Mouse (Mus musculus): Measurements from ENCODE around the gene Tpx2. TPM values are rescaled to one million over a fixed set of nuclear protein-coding genes. Genes with fewer than 3 reads are reported as not detected.
A peak's percentile ranks its signal among the peaks of the same experiment; 100 is the strongest.

The Tpx2 gene
- polyA plus RNA-seq, 1 experiment from 2014 or later: 14.0 TPM

DNA sequence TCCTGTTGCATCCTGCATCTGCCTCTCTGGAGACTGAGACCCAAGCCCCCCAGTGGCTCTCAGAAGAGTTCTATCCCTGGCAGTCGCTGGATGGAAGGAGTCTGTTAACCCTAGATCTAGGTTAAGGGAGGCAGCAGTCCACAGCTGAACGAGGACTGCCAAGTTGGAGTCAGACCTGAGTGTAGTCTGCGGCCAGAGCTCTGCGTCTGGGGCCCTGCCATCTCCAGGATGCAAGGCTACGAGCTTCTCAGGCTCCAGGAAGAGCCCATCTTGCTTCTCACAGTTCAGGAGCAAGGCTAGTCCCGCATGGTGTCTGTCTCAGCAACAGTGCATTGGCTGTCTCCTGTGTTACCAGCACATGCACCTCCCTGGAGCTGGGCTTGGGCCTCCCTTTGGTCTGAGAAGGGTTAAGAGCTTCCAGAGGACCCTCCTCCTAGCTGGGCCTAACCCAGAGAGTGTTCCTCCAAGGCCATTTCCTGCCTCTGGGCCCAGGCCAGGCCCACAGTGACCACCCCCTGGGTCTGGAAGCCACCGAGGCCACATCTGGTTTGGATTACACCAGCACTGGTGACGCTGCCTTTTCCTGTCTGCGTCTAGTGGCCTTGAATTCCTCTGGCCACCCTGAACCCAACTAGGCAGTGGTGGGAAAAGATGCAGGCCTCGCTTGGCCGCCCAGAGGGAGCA is 77.6 kb downstream of the Tpx2 start:
- Histone ChIP-seq H3K36me3 (ENCODE audit: inconsistent target) (no peaks in the 10 kb centered on the region), H3K4me3 (ENCODE audit: inconsistent target) (no peak overlapping the region), H3K79me2 (ENCODE audit: inconsistent target) (no peaks in the 10 kb centered on the region), H3K27ac (peak overlapping the region; percentile 93)
- WGBS (ENCODE audit: missing documents): 65% methylated on average over 9 of the region's 11 CpGs

DNA sequence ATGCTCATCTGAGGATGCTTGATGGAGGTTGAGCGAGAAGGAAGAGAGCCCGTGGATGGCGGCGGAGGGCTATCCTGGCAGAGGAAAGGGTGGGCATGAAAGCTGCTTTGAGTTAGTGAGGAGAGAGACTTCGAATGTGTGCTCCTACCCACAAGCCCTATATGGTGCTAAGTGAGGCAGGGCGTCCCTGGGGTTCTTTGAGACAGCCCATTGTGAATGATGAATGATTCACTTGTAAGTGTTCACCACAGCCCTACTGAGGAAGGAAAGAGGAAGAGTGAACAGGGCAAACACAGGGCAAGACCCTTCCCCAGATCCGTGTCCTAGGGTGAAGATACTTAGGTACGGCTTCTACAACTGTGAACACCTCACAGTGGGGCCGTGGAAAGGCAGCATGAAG is 79.1 kb downstream of the Tpx2 start:
- Histone ChIP-seq H3K27ac (peak overlapping the region; percentile 93), H3K79me2 (ENCODE audit: inconsistent target) (no peaks in the 10 kb centered on the region), H3K4me3 (ENCODE audit: inconsistent target) (no peak overlapping the region), H3K36me3 (ENCODE audit: inconsistent target) (no peaks in the 10 kb centered on the region)
- 50% methylated on average over 7 of the region's 9 CpGs for WGBS (ENCODE audit: missing documents)

DNA sequence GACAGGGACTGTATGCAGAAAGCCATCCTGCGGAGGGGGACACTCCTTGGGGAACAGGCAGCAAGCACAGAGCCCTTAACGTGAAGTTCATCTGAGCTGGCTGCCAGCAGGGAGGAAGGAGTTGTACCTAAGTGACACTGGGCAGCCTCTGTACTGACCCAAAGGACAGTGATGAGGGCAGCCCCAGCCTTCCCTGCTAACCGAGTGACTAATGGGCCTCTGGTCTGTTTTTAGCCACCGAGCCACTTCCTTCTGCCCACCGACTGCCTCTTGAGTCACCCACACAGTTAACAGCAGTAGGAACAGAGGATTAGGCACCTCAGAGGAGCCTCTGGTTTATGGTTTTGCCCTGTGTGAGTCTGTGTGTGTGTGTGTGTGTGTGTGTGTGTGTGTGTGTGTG is 79.6 kb downstream of the Tpx2 start:
- no peaks in the 10 kb centered on the region for H3K36me3 ChIP-seq (ENCODE audit: inconsistent target)
- H3K27ac ChIP-seq: peak overlapping the region; percentile 93
- no peaks in the 10 kb centered on the region for H3K79me2 ChIP-seq (ENCODE audit: inconsistent target)
- WGBS (ENCODE audit: missing documents): 8% methylated on average over 5 of the region's 5 CpGs
- no peak overlapping the region for H3K4me3 ChIP-seq (ENCODE audit: inconsistent target)

DNA sequence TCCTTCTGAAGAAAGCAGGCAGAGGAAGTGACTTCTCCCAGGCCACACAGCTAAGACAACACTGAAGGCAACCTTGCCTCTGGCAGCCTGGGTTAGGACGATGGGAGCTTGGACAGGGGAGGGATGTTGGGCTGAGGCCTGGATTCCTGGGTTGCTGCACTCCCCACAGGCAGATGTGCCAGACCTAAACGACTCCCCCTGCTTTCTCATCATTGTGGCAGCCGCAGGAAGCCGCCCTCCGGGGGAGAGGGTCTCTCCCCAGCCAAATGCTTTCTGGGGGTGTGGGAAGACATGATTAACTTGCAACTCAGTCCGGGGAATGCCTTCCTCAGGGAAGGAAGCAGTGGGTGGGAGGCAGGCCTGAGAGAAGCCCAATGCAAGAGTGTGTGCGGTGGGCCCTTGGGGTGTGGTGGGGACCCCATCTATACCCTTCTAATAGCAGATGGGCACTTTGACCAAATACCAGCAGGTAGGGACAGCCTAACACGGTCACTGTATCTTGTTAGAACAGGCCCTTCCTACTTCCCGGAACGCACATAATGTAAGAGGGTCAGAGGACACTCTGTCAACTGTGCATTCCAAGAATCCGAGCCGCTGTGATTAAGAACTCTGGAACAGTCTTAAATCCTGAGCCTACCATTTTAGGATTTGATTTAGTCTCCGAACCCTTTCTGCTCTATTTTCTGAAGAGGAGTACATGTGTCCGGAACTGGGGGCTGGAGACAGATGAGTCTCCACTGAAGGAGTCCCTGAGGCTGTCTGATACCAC is 80.6 kb downstream of the Tpx2 start:
- WGBS (ENCODE audit: missing documents): 85% methylated on average over 14 of the region's 14 CpGs
- H3K79me2 ChIP-seq (ENCODE audit: inconsistent target): no peaks in the 10 kb centered on the region
- no peaks in the 10 kb centered on the region for H3K36me3 ChIP-seq (ENCODE audit: inconsistent target)
- peak overlapping the region; percentile 93 for H3K27ac ChIP-seq
- no peak overlapping the region for H3K4me3 ChIP-seq (ENCODE audit: inconsistent target)

DNA sequence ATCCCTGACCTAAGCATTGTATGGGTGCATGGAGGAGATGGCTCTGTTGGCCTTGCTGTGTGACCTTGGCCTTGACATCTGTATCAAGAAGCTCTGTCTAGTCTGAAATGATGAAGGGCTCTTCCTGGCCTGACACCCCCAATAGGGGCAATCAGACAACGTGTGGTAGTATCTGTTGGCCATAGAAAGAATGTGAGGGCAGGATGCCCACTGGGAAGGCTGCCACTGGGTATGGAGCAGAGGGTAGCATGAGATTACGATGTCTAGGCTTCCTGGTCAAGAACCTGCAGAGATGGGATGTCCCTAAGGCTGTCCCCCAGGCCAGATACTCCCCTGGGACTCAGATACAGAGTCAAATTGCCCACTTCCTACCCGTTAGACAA is 81.2 kb downstream of the Tpx2 start:
- WGBS (ENCODE audit: missing documents): 98% methylated on average over 3 of the region's 3 CpGs
- H3K4me3 ChIP-seq (ENCODE audit: inconsistent target): no peak overlapping the region
- H3K36me3 ChIP-seq (ENCODE audit: inconsistent target): no peaks in the 10 kb centered on the region
- no peaks in the 10 kb centered on the region for H3K79me2 ChIP-seq (ENCODE audit: inconsistent target)
- H3K27ac ChIP-seq: peak overlapping the region; percentile 93; the same call in 1 of the 2 replicates

DNA sequence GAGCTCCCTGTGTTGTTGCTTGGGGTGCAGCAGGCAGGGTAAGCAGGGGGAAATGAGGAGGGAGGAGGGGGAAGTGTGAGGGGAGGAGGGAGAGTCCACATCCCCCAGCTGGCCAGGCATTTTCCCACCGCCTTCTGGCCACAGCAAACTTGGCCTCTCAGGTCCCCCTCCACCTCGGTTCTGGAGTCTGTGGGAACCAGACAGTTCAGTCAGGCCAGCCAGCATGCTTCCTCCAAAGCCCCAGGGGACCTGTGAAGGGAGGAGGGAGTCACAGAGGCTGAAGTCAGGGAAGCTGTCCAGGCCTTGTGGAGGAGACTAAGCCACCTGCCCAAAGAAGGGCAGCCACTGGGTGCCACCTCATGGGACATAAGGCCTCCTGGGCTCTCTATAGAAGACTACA is 82.5 kb downstream of the Tpx2 start:
- H3K27ac ChIP-seq: no peak overlapping the region
- 56% methylated on average over 2 of the region's 2 CpGs for WGBS (ENCODE audit: missing documents)
- H3K4me3 ChIP-seq (ENCODE audit: inconsistent target): no peak overlapping the region
- H3K36me3 ChIP-seq (ENCODE audit: inconsistent target): no peaks in the 10 kb centered on the region
- H3K79me2 ChIP-seq (ENCODE audit: inconsistent target): no peaks in the 10 kb centered on the region

DNA sequence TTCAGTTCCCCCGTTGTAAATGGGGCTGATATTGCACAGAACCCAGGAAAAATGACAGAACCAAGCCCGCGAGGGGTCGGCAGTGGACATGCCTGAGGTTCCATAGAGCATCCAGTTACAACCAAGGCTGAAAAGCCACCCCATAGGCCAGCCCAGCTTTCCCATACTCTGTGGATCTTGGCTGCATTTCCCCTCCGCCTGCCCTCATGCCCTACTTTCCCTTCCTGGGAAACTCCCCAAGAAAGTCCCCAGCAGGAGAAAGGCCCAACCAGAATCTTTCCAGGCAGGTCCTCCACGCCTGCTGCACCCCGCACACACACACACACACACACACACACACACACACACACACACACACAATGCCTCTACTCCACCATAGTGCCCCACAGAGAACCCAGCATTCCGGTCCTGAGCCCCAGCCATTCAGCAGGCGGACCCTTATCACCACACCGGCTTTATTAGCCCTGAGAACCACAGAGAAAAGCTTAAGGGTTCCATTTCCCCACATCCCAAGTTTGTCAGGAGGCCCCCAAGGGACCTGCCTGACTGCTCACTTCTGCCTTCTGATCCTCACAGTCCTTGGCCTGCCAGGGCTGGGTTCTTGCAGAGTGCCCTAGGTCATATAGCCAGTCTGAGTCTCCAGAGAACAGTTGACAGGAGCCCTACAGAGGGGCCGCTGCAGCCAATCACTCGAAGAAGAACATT is 83.8 kb downstream of the Tpx2 start:
- H3K36me3 ChIP-seq (ENCODE audit: inconsistent target): no peaks in the 10 kb centered on the region
- H3K4me3 ChIP-seq (ENCODE audit: inconsistent target): no peak overlapping the region
- no peak overlapping the region for H3K27ac ChIP-seq
- WGBS (ENCODE audit: missing documents): 97% methylated on average over 12 of the region's 12 CpGs
- H3K79me2 ChIP-seq (ENCODE audit: inconsistent target): no peaks in the 10 kb centered on the region

DNA sequence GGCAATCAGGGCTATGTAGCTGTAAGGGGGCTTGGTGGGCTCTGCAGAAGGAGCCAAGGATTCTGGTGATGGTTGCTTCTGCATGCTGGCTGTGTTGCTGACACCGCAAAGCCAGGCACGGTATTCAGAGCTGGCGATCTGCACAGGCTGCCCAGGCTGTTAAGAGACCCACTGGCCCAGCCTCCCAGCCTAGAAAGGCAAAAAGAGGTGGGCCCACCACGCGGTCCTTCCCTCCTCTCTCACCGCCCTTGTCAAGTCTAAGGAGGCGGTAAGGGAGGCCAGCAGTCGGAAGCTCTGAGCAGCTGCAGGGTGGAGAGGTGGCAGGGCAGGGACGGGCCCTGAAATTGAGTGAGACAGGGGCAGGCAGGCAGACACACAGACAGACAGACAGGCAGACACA is 85.3 kb downstream of the Tpx2 start, which contains the start of gene Foxs1:
Gene Foxs1 (minus strand): TSS at position 161 of the 400 bp plus-strand sequence.
- Histone ChIP-seq H3K79me2 (ENCODE audit: inconsistent target) (no peaks in the 10 kb centered on the region), H3K4me3 (ENCODE audit: inconsistent target) (no peak within 1 kb of the TSS), H3K27ac (no peak within 1 kb of the TSS), H3K36me3 (ENCODE audit: inconsistent target) (no peaks in the 10 kb centered on the region)
- 42% methylated on average over 9 of the region's 9 CpGs for WGBS (ENCODE audit: missing documents)

DNA sequence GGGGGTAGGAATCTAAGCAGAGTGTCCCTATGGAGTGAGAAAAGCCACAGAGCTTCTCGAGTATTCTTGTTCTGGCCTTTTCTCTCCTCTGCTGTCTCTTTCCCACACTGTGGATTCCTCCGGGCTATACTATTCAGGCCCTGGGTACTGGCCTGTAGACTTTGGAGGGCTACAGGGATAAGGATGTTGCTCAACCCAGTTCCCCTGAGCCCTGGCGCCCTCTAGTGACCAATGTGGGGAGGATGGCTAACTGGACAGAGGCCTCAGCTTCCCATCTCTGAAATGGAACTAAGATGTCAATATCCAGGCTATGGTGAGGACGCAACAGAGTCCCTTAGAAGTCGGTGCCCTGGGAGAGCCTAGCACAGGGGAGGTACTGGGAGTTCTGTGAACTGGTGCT is 85.8 kb downstream of the Tpx2 start:
- H3K36me3 ChIP-seq (ENCODE audit: inconsistent target): no peaks in the 10 kb centered on the region
- H3K79me2 ChIP-seq (ENCODE audit: inconsistent target): no peaks in the 10 kb centered on the region
- no peak overlapping the region for H3K27ac ChIP-seq
- 28% methylated on average over 5 of the region's 5 CpGs for WGBS (ENCODE audit: missing documents)
- no peak overlapping the region for H3K4me3 ChIP-seq (ENCODE audit: inconsistent target)

DNA sequence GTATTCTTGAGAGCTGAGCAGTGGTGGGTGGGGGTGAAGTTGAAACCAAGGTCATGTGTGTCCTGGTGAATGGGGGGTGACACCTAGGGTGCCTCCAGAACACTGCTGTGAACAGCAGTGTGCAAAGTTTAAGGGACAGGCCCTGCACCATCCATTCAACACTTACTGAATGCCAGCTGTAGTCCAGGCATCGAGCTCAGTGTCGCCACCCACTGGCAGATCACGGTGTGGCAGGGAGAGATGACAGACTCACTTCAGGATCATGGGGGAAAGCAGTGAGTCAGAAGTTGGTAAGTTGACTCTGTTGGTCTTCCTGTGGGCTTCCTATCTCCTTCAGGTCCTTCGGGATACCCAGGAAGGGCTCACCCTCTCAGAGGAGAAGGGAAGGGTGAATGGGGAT is 92.1 kb downstream of the Tpx2 start:
- H3K4me3 ChIP-seq (ENCODE audit: inconsistent target): no peak overlapping the region
- WGBS (ENCODE audit: missing documents): 4% methylated on average over 4 of the region's 4 CpGs
- H3K36me3 ChIP-seq (ENCODE audit: inconsistent target): no peaks in the 10 kb centered on the region
- no peaks in the 10 kb centered on the region for H3K79me2 ChIP-seq (ENCODE audit: inconsistent target)
- no peak overlapping the region for H3K27ac ChIP-seq

DNA sequence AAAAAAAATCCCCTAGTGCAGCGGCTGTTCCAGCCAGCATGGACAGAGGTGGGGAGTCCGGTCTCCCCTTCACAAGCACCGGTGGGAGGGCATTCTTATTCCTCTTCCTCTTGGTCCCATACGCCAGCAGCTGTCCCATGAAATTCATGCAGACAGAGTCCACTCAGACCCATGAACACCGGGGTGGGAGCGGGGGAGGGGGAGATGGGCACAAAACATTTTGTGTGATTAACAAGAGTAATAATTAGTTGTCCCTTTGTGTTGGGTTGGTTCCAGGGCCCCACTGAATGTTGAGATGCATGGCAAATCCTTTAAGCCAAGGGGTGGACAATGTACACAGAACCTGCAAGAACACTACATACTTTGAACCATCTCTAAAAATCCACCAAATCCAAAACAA is 93.3 kb downstream of the Tpx2 start:
- H3K27ac ChIP-seq: no peak overlapping the region
- H3K79me2 ChIP-seq (ENCODE audit: inconsistent target): no peaks in the 10 kb centered on the region
- WGBS (ENCODE audit: missing documents): 83% methylated on average over 6 of the region's 6 CpGs
- H3K36me3 ChIP-seq (ENCODE audit: inconsistent target): no peaks in the 10 kb centered on the region
- no peak overlapping the region for H3K4me3 ChIP-seq (ENCODE audit: inconsistent target)

DNA sequence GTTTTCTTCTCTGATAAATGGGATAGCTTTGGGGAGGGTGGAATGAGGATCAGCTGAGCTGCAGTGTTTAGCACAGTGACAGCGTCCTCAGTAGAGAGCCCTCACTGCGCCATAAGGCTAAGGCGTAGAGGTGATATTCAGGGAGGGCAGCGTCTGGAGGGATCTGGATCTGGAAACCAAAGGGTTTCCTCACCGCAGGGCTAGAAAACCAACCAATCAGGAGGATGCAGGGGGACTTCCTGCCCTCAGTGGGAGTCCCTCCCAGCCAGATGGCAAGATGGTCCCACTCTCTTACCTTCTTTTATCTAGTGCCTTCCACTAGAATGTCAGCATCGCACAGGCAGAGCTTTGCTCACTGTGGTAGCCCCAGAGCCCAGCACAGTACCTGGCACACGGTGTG is 94.0 kb downstream of the Tpx2 start:
- Histone ChIP-seq H3K4me3 (ENCODE audit: inconsistent target) (no peak overlapping the region), H3K79me2 (ENCODE audit: inconsistent target) (no peaks in the 10 kb centered on the region)
- 31% methylated on average over 7 of the region's 7 CpGs for WGBS (ENCODE audit: missing documents)

DNA sequence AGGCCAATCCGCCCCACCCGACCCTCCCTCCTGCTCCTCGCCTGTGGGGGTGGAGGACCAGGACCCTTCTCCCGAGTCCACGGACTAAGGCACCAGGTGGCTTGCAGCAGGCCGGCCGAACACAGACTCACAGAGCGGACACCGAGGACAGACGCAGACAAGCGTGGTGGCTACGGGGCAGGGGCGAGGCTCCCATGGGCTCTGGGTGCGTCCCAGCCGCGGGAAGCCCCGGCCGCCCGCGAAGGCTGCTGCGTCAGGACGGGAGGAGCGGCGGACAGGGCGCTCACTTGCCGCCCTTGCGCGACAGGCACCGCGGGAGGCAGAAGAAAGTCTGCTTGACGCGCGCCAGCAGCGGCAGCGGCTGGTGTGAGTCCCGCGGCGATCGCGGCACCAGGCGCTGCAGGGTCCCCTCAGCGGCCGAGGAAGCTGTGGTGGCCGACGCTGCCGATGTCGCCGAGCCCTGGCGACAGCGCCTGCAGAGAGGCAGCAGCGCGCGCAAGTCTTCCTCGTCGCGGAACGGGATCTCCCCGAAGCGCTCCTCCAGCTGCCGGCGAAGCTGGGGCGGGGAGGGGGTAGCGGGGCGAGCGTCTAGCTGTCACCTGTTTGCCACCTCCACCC is 95.2 kb downstream of the Tpx2 start:
- H3K79me2 ChIP-seq (ENCODE audit: inconsistent target): no peaks in the 10 kb centered on the region
- no peaks in the 10 kb centered on the region for H3K36me3 ChIP-seq (ENCODE audit: inconsistent target)
- WGBS (ENCODE audit: missing documents): 2% methylated on average over 58 of the region's 65 CpGs
- no peak overlapping the region for H3K27ac ChIP-seq
- H3K4me3 ChIP-seq (ENCODE audit: inconsistent target): no peak overlapping the region

More for the DNA sequence above, 94.0 kb downstream of the Tpx2 start:
- no peak overlapping the region for H3K27ac ChIP-seq
- H3K36me3 ChIP-seq (ENCODE audit: inconsistent target): no peaks in the 10 kb centered on the region

DNA sequence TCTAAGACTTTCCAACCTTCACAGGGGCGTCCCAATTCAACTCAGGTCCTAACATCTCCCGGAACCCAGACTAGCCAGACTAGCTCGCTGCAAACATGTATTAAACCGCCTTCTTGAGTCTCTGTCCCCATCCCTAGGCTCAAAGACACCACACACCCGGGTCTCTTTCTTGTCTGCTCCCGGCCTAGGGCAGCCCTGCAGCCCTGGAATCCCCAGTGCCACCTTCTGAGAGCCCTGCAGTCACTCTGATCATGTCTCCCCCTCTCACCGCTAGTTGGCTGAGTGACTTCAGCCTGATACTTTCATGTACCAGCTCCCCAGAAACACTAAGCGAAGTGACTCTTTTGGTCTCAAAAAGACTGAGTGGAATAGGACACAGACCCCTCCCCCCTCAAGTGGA is 95.8 kb downstream of the Tpx2 start:
- H3K79me2 ChIP-seq (ENCODE audit: inconsistent target): no peaks in the 10 kb centered on the region
- no peak overlapping the region for H3K4me3 ChIP-seq (ENCODE audit: inconsistent target)
- H3K36me3 ChIP-seq (ENCODE audit: inconsistent target): no peaks in the 10 kb centered on the region
- H3K27ac ChIP-seq: no peak overlapping the region
- WGBS (ENCODE audit: missing documents): 13% methylated on average over 8 of the region's 8 CpGs

DNA sequence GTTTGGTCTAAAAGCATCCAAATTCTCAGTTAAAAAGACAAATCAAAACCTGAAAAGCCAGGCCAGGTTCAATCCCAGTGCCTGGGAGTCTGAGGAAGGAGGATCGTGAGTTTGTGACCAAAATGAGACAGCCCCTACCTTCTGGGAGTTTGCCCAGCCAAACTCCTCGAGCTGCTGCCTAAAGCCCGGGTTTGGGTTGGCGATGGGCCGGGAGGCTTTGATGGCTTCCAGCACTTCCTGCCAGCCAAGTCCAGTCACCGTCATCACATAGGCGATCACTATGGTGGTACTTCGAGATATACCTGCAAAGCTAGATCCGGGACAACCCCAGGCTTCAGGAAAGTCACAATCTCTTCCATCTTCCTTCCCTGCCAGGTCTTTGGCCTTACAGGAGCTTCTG is 96.2 kb downstream of the Tpx2 start:
- 56% methylated on average over 9 of the region's 9 CpGs for WGBS (ENCODE audit: missing documents)
- Histone ChIP-seq H3K27ac (no peak overlapping the region), H3K79me2 (ENCODE audit: inconsistent target) (no peaks in the 10 kb centered on the region), H3K36me3 (ENCODE audit: inconsistent target) (no peaks in the 10 kb centered on the region), H3K4me3 (ENCODE audit: inconsistent target) (no peak overlapping the region)

All from macrophage (primary cell).